Mouse (Mus musculus): ENCODE measurements at regions not wholly inside any gene's neighbourhood (a gene's known extent, or its start where the extent isn't known, plus 50 kb on each side); places are given as distances from the start of the nearest gene placed in this dataset.
"Not testable (repeated sequence)": the region's sequence is repeated elsewhere in the genome, so short reads cannot be mapped to it uniquely, and the experiment has no call there.

DNA sequence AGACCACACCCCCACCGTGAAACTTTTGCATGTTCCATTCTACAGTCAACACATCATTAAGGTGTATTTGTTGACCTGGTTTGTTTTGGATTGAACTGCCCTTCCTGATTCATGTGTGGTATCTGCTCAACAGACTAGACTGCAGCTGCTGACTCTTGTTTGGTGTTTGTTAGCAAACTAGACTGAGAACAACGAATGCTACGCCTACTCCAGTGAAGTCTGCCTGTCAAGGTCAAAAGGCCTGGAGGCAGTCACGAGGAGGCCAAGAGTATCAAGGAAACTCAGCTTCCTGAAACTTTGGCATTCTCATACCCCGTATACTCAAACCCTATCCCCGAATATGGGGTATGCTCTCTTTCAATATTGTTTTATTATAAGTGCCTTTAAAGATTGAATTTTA lies 194.2 kb upstream of the Spin1 start:
- not testable (repeated sequence) for DNase-seq

DNA sequence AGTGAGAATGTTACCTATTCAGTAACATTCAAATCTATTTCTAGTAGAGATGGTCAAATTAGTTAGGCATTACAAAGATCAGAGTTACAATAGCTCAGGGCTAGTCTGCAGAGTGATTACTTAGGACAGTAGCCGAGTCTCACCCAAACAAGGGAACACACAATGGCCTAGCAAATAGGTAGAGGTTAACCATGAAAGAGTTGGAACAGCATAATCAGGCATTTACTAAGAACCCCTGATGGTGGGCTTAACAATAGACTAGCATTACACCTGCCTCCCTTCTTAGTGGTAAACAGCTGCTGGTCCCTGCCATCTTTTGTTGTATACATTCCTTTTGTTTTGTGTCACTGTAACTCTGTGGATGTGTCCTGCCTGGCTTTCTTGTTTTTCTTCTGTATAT lies 193.8 kb upstream of the Spin1 start:
- no peak for DNase-seq

DNA sequence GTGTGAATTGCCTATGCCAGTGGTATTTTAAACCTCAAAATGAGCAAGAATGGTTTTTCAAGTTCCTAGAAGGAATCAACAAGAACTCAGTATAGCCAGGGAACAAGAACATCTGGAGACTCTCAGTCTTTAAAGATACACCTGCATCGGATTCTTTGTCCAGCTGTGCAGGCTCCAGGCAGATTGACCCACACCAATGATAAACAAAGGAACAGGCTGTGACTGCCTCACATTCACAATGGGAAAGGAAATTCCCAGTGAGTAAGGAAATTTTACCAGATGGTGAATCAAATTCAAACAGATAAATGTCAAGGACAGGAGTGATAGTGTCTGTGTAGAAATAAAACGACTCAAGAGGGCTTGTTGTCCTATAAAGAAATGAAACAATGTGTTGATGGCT lies 187.9 kb upstream of the Spin1 start:
- not testable (repeated sequence) for DNase-seq

DNA sequence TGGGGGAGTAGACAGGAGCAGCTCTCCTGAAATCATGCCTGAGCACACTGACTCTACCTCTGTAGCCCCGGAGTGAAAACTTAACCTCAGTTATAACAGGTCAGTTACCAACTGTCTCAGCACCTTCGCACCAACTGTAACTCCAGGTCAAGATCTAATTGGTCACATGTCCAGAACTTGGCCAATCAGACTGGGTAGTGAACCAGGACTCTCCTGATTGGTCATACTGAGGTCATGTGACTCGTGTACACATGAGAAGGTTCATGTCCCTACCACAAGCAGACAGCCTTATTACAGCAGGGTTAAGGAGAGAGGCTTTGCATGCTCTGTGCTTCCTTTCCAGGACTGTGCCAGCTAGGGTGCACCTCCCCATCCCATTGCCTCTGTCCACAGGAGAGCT lies 166.7 kb upstream of the Spin1 start:
- DNase-seq, result not testable (repeated sequence)

- DNase-seq, result no peak
Measured at GRCm38 (mm10) chr13:50942561-50942960, 158.1 kb upstream of the Spin1 start.

DNA sequence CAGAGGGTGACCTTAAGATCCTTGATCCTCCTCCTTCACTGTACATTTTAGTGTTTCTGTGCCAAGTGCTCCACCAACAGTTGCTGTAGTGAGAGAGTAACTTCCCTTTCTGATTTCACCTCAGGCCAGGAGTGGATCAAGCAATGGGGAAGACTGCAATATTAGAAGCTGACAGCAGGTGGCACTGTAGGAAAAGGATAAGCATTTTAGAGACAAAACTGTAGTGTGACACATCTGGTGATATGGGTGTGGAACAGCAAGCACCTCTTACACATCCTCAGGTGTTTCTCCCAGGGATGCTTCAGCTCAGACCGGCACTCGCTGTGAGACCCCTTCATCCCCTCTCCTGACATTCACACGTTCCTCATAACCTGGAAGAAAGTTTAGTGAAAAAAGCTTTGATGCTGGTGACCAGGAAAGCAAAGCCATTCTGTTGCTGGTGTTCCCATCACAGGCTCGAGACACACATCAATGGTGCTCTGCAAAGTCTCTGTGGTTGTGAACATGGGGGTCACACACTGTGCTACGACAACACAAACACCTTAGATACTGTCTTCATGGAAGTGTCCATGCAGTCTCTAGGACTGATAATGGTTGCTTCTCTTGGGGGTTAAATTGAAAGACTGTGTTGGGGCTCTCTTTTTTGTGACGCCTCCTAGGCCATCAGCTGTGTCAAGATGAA lies 151.0 kb upstream of the Spin1 start:
- peak; percentile 40 to 79 for DNase-seq

GRCm38 (mm10) chr13:50954671-50955070 lies 146.0 kb upstream of the Spin1 start:
- no peak for DNase-seq

DNA sequence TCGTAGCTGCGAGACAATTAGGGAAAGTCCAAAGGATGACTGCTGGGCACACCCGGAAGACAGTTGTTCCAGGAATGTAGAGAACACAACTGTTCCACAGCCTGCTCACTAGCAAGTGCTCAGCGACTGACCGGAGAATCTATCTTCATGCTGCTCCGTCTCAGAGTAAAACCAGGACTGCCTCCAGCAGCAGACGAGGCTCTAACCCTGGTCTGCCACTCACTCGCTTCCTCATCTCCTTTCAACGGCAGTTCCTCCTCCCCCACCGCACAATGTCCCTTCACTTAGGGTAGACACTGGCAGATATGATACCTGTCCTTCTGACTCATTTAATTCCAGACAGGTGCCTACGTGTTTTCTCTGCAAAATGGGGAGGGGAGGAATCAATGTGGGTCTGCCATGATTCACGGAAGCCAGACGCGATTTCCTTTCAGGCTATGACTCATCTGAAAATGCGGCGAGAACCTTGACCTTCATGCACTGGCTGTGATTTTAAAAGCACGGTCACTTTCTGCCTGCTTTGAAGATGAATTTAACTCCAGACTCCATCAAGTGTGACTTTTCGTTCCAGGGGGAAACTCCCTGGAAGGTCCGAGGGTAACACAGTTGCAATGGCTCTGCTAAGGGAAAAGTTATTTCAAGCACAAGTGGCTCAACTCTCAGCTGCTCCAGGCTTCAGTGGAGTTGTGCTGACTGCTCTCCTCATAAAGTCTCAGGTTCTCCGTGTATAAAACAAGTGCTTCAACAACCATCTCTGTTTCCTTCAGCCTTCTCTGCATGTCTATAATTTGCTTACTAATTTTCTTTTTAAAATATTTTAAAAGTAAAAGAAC lies 142.4 kb upstream of the Spin1 start:
- DNase-seq, result no peak

DNA sequence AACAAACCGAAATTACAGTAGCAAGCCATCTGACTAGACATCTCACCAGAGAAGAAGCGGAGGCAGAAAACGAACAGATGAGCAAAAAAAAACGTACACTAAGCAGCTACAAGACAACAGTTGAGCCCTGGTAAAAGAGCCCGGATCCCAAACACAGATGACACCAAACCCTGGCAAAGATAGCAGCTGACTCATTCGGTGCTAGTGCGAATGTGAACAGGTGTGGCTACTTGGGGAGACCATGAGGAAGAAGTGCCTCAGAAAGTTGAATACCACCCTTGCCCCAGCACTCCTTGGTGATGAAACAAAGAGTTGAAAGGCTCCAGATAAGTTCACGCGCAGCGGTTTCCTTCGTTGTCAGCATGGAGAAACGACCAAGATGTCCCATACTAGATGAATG lies 139.8 kb upstream of the Spin1 start:
- DNase-seq, result no peak

DNA sequence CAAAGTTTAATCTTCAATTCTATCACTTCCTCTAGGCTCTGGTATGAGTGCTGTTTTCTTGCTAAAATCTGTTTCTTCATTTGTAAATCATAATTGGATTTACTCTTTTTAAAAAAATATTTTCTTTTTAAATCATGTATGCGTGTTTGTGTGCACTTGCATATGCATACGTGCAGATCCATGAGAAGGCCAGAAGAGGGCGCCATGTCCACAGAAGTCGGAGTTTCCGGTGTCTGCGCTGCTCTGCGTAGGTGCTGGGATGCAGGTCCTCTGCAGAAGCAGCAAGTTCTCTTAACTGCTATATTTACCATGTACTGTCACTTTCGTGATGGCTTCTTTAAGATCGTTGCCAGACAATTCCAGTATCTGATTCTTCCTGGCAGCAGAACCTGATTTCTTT lies 136.6 kb upstream of the Spin1 start:
- no peak for DNase-seq

DNA sequence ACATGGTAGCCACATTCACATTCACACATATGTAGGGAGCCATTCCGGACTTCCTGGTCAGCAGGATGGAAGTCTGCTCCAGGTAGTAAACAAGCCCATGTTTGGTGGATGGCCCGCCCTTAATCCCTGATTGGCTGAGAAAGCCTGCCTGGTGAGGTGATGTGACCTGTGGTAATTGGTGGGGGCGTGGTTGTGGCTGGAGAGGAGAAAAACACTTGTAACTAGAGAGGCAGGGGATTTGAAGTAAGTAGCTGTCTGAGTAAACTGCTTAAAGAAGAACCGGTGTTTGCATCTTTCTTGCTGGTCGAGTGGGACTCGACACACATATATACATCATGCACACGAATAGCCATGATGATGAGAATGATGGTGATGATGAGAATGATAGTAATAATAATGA lies 135.6 kb upstream of the Spin1 start:
- DNase-seq, result not testable (repeated sequence)

- no peak for DNase-seq
Measured at GRCm38 (mm10) chr13:50965678-50966077, 135.0 kb upstream of the Spin1 start.

- no peak for DNase-seq
Measured at GRCm38 (mm10) chr13:50966826-50967225, 133.9 kb upstream of the Spin1 start.

- DNase-seq, result no peak
Measured at GRCm38 (mm10) chr13:50973379-50973778, 127.3 kb upstream of the Spin1 start.

GRCm38 (mm10) chr13:50975306-50975920 lies 125.3 kb upstream of the Spin1 start:
- no peak for DNase-seq

GRCm38 (mm10) chr13:50982005-50982404 lies 118.7 kb upstream of the Spin1 start:
- no peak for DNase-seq

DNA sequence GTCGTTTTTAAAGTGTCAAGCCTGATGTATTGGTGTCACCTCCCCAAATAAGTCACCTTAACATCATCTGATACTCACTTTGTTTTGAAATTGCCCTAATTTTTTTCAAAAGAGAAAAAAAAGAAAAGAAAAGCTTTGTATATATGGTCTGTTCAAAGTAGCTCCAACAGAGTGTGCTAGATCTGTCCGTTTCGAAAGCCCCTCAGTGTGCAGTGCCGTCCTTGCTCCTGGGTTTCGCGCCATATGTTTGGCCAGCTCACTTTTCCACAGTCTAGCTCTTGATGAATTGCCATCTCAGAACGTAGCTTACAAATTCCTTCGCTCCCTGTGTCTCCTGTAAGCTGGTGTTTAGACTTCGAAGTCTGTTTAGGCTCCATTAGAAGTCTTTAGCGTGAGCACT lies 117.7 kb upstream of the Spin1 start:
- DNase-seq, result no peak

GRCm38 (mm10) chr13:50991726-50992432 lies 108.8 kb upstream of the Spin1 start:
- DNase-seq, result no peak

- DNase-seq, result no peak
Measured at GRCm38 (mm10) chr13:50999738-51000137, 100.9 kb upstream of the Spin1 start.

DNA sequence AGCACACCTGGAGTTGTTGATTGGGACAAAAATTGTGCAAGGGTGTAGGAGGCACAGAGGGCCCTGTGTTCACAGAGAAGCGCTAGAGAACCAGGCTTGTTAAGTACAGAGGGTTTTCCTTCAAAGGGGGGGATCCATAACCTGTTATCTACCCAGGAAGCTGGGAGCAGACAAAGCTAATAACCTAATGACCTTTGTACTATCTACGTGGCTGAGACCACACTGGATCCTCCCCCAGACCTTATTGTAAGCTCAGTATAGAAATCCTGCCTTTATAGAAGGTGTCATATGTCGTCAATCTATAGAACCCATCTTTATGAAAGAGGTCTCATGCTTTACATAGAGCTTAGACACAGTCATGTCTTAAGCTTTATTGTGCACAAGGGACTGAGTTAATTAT lies 95.9 kb upstream of the Spin1 start:
- no peak for DNase-seq

DNA sequence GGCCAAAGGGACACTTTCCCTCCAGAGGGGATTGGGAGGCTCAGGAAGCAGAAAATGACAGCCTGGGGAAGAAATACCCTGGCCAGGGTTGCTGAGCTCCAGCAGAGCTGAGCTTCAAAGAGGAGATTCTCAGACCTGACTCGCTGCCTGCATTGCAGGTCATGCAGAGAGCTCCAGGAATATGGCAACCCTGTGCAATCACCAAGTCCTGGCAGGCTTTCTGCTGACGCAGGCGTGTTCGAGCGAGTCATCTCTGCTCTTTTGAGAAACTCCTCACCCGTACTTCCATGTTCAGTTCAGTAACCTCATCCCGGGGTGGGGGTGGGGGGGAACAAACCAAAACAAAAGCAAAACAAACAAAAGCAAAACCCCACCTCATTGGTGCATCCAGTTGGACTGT lies 89.9 kb upstream of the Spin1 start:
- no peak for DNase-seq

DNA sequence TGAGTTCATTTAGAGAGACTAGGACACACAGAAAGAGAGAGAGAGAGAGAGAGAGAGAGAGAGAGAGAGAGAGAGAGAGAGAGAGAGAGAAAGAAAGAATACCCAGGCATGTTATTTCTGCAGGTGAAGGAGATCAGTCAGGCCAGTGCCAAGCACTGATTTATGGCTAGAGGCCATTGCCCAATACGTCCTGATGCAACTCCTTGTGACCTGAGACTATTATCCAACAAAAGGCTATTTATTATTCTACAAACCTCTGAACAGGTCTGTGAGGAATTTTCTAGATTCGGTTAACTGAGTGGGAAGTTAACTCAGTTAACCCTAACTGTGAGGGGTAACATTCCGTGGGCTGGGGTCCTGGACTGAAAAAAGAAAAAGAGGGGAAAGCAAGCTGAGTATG lies 84.5 kb upstream of the Spin1 start:
- no peak for DNase-seq
